Mouse (Mus musculus): ENCODE measurements around the gene Rhox3g.
"Not testable (repeated sequence)": the region's sequence is repeated elsewhere in the genome, so short reads cannot be mapped to it uniquely, and the experiment has no call there.

The Rhox3g gene

DNA sequence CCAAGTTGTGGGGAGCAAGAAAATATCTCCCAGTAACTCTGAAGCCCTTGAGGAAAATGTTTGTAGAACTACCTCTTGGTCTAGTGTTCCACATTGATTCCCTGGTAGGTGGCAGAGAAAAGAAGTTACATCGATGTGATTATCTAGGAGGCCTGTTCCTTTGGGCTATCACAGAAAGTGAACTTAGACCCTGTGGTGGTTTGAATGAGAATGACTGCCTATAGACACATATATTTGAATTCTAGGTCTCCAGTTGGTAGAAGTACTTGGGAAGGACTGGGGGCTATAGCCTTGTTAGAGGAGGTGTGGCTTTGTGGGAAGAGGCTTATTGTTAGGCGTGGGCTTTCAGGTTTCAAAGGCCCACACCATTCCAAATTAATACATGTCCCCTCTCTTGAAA lies at the start of gene Rhox3g:
Rhox3g (minus strand) TSS at position 101 of the 400 bp plus-strand sequence.
- not testable (repeated sequence) for DNase-seq (ENCODE audit: low read depth)

DNA sequence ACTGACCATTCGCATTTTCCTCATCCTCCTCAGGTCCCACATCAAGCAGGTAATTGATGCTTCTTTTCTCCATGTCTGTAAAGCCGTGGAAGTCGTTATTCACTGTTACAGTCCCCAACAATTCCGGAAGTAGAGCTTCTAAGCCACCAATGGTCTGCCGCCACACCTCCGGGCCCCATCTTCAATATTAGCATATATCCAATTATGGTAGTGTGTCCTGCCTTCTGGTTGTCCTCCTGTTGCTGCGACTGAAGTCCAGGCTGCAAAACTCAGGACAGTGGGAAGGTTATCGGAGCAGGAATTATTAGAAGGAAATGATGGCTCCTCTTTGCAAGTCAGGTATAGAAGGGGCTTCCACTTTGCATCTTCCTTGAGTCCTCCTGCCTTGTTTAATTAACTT lies 44.8 kb upstream of the Rhox3g start, which contains the start of gene Rhox2h:
Rhox2h (minus strand) TSS at position 101 of the 400 bp plus-strand sequence.
- DNase-seq (ENCODE audit: low read depth), result not testable (repeated sequence)

DNA sequence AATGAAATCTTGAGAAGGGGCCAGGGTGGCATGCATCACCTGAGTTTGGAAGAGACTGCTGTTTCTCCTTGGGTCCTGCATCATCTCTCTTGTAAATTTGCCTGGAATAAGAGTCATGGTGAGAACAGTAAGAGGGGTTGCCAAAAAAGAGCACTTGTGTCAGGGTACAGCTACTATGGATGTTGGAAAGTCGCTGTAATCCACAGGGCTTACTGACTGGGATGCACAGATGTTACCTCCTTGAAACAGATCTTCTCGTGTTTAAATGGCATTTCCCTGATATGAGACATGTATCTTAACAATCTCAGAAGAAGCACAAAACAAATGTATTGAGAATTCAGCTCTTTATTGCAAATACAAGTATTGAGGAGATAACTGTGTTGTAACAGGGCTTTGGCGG lies 40.3 kb upstream of the Rhox3g start, which contains the start of gene Rhox3h:
Rhox3h (minus strand) TSS at position 101 of the 400 bp plus-strand sequence.
- not testable (repeated sequence) for DNase-seq (ENCODE audit: low read depth)

DNA sequence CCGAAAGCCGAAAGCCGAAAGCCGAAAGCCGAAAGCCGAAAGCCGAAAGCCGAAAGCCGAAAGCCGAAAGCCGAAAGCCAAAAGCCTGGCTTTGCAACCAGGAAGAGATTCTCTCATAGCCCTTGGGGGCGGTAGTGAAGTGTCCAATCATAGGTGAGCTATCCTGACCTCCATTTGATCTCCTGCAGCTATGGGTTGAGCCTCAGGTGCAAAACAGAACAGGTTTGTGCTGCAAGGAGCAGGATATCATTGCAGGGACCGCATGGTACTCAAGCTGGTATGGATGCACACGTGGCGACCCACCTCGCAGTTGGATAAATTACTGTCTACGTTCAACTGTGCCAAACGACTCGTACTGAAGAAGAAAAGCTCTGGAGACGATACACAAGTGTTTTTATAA lies 22.8 kb upstream of the Rhox3g start, which contains the start of gene Rhox4g:
Rhox4g (minus strand) TSS at position 101 of the 400 bp plus-strand sequence.
- not testable (repeated sequence) for DNase-seq (ENCODE audit: low read depth)

DNA sequence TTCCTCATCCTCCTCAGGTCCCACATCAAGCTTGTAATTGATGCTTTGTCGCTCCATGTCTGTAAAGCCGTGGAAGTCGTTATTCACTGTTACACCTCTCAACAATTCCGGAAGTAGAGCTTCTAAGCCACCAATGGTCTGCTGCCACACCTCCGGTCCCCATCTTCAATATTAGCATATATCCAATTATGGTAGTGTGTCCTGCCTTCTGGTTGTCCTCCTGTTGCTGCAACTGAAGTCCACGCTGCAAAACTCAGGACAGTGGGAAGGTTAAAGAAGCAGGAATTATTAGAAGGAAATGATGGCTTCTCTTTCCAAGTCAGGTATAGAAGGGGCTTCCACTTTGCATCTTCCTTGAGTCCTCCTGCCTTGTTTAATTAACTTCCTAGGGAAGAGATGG lies 15.0 kb upstream of the Rhox3g start, which contains the start of gene Rhox2g:
Rhox2g (minus strand) TSS at position 101 of the 400 bp plus-strand sequence.
- not testable (repeated sequence) for DNase-seq (ENCODE audit: low read depth)

DNA sequence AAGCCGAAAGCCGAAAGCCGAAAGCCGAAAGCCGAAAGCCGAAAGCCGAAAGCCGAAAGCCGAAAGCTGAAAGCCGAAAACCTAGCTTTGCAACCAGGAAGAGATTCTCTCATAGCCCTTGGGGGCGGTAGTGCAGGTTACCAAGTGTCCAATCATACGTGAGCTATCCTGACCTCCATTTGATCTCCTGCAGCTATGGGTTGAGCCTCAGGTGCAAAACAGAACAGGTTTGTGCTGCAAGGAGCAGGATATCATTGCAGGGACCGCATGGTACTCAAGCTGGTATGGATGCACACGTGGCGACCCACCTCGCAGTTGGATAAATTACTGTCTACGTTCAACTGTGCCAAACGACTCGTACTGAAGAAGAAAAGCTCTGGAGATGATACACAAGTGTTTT lies 20.8 kb downstream of the Rhox3g start, which contains the start of gene Rhox4f:
Rhox4f (minus strand) TSS at position 101 of the 400 bp plus-strand sequence.
- DNase-seq (ENCODE audit: low read depth), result not testable (repeated sequence)

DNA sequence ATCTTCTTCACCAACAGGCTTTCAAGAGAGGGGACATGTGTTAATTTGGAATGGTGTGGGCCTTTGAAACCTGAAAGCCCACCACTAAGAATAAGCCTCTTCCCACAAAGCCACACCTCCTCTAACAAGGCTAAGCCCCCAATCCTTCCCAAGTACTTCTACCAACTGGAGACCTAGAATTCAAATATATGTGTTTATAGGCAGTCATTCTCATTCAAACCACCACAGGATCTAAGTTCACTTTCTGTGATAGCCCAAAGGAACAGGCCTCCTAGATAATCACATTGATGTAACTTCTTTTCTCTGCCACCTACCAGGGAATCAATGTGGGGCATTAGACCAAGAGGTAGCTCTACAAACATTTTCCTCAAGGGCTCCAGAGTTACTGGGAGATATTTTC lies 47.7 kb downstream of the Rhox3g start, which contains the start of gene Rhox3f:
Rhox3f (plus strand) TSS at position 301 of the 400 bp plus-strand sequence.
- not testable (repeated sequence) for DNase-seq (ENCODE audit: low read depth)
